Mouse (Mus musculus) adrenal gland, postnatal 36 days (tissue): ENCODE results near the gene AW011738. TPM values are rescaled to one million over a fixed set of nuclear protein-coding genes. Genes with fewer than 3 reads are reported as not detected.

Source experiments
- DNase-seq, 2 experiments: peaks; one replicate each; pipeline ENCODE4 v3.0.0; 2021; ENCODE audit warnings: mixed read lengths in 1 of 2
- long read RNA-seq, 2 experiments: library from polyadenylated mRNA; stranded (forward); transcript quantifications; one replicate each; pipeline ENCODE4 v2.0.0; 2021; ENCODE audit warnings: borderline sequencing depth in 2 of 2
- total RNA-seq, 2 experiments: library from RNA; stranded (reverse); gene quantifications; 2 replicates each; pipeline ENCODE4 v1.2.3; 2021

The AW011738 gene
- 1 to 10 TPM; 3.5 to 6.0 TPM for total RNA-seq
- long read RNA-seq, experiment 1, transcript AW011738-201 (1 exons, 1,848 nt) = major isoform, 6 of 8 reads
- long read RNA-seq, experiment 1, partial matches to known transcripts = 0 of 8 reads
- long read RNA-seq, experiment 1, other reads (novel, unspliced or antisense) = 2 of 8 reads
- long read RNA-seq, experiment 2, partial matches to known transcripts = 0 of 2 reads
- long read RNA-seq, experiment 2, other reads (novel, unspliced or antisense) = 1 of 2 reads

DNA sequence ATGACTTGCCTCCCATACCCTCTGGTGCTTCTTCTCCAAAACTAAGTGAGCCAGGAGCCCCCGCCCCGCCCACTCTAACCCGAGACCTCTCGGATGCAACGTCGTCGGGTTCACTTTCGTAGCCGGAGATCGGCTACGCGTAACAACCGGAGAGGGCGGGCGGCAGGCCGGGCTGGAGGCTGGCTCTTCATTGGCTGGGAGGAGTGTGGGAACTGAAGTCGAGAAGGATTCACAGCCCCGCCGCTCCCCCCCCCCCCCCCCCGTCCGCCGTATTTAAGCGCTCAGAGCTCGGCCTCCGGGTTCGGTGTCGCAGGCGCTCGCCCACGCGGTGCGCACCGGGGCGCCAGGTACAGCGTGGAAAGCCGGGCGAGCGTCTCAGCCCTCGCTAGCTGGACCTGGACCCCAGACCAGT, at the start of gene AW011738:
TSS of gene AW011738 (plus strand) at position 304 of the 412 bp plus-strand sequence.
- DNase-seq = peak; percentile 84 to 89

DNA sequence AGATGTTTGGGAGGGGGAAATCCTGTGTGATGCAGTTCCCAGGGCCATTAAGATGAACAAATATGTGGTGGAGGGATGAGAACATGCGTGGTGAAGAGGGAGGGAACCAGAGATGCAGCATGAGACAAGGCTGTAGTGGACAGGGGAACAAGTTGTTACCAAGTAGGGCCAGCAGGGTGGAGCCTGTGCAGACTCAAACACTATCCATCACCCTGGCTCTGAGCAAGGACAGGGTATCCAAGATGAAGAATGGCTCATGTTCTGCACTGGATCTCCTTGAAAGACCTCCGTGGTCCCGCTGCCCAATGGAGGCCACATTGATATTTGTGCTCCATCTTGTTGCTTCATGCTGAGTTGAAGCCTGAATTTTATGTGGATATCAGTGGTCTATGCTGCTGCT, 48.3 kb upstream of the AW011738 start:
- DNase-seq = no peak

DNA sequence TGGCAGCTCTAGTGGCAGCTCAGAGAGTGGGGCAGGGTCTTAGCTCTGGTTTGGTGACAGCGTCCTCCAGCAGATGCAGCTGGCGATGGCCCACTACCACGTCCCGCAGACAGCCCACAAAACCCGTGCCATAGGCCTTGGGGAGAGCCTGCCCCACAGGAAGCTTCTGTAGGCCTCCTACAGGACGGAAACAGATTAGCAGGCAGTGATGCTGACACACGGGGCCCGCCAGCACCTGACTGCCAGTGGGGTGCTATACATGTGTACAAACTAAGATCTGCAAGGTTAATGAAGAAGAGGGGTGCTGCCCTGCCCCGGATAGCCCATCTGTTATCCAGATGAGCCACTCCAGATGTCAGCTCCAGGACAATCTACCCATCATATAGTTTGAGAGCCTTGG, 36.6 kb upstream of the AW011738 start:
- no peak for DNase-seq

DNA sequence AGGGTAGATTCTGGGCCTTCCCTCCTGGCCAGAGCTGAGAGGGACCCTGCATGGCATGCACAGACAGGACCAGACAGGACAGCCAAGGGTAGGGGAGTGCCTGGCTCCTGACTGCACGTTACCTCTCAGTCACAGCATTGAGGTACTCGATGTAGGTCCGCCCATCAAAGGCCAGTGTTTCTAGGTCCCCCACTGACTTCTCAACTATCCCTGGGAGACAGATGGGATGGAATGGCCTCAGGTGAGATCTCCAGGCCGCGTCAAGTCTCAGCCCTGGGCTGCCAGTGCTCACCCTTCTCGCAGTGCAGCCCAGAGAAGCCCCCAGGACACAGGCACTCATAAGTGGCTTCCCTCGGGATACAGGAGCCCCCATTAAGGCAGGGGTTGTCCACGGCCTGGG, 34.5 kb upstream of the AW011738 start:
- no peak for DNase-seq

DNA sequence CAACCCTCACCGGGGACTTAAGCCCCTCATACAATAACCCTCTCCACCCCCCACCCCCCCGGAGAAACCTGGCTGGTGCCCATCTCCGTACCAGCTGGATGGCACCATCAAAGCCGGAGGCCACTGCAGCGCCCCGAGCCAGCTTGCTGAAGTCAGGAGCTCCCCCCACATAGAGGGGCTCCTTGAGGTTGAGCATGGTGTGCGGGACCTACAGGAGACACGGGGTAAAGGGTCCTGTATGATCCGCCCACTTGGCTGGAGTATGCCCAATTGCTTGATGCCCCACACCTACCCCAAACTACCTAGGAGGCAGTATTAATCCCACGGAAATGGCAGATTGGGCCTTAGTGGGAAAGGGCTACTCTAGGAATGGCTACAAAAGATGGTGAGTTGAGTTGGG, 34.0 kb upstream of the AW011738 start:
- DNase-seq = no peak

DNA sequence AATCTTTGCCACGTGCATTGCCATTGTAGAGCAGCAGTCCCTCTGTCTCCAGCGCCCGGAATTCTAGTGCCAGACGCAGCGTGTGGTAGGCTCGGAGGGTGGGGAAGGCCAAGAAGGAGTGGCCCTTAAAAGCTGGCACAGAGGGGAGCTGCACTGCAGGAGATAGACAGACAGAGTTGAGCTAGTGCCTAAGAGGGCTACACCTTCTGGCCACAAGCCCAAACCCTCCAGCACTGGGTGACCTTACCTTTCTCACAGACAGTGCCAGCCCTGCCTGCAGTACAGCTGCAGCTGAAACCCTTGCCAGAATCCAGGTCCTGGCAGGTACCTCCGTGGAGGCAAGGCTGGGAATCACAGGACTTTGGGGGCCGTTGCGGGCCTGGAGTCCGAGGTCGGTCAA, 31.3 kb upstream of the AW011738 start:
- DNase-seq = no peak

DNA sequence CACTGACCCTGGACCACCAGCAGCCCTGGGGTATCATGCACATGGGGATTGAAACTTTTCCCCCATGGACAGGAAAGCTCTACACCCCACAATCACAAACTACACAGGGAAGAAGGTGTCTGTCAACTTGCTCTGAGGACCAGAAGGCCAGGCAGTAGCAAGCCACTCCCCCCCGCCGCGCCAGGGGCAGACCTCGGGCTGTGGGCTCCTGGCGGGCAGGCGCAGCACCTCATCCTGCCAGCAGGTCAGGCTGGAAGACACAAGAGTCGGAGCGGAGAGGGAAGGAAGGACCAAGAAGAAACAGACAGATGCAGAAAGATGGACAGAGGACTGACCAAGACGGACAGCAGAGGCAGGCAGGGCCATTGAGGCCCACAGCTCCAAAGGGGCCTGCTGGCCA, 25.5 kb upstream of the AW011738 start:
- no peak for DNase-seq

DNA sequence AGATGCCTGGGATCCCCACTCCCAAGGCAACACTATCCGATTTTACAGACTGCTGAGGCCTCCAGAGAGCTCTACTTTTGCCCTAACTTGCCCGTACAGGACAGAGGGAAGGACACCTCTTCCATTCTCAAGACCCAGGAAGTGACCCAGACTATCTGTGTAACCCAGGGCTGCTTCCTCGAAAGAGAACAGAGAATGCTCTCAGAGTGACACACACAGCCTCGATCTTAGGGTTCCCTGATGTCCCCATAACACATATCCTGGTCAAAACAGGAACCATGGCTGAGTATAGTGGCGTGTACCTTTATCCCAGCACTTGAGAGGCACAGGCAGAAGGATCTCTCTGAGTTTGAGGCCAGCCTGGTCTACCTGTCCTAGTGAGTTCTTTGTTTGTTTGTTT, 19.4 kb upstream of the AW011738 start:
- no peak for DNase-seq

DNA sequence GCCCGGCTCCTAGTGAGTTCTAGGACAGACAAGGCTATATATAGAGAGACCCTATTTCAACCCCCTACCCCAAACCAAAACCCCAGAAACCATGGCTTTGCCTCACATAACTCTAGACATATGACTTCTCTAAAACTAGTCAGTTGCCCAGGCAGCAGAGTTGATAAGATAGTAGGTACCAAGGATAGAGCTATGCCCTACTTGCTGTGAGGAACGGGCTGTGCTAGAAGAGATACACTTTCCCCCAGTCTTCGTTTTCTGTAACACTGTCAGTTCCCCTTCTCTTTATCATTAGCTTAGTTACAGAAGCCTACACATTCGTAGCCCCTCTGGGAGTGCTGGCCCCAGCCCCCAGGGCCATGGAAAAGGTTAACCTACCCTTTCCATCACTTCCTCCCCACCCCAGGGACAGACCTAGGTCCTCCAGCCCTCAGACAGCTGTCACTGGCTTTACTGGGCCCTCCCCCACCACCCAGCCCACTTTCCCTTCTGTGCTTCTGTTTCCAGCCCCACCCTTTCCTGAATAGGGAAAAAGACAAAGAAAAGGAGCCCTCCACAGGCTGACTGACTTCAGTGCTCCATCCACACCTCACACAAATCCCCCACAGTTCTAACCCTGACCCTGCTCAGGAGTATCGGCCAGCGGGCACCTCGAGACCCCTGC, 18.7 kb upstream of the AW011738 start:
- no peak for DNase-seq

DNA sequence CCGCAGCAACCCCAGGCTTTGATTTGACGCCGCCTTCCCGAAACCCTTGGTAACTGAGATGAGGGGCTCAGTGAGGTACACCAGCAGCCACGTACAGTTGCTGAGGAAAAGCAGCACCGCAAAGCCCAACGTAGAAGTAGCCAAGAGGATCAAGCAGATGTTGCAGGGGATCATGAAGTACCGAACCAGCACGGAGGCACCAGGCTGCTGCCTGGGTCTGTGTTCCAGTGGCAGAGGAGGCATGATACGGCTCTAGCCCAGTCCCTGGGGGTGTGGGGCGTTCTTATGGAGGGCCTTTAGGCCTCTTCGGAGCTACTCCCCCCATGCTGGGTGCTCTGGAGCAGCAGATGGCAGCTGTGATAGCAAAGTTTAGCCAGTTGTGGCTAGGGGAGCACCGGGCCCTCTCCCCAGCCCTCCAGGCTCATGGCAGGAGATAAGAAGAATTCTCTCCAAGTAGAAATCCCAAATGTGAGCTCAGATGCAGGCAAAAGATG, 17.6 kb upstream of the AW011738 start:
- no peak for DNase-seq

DNA sequence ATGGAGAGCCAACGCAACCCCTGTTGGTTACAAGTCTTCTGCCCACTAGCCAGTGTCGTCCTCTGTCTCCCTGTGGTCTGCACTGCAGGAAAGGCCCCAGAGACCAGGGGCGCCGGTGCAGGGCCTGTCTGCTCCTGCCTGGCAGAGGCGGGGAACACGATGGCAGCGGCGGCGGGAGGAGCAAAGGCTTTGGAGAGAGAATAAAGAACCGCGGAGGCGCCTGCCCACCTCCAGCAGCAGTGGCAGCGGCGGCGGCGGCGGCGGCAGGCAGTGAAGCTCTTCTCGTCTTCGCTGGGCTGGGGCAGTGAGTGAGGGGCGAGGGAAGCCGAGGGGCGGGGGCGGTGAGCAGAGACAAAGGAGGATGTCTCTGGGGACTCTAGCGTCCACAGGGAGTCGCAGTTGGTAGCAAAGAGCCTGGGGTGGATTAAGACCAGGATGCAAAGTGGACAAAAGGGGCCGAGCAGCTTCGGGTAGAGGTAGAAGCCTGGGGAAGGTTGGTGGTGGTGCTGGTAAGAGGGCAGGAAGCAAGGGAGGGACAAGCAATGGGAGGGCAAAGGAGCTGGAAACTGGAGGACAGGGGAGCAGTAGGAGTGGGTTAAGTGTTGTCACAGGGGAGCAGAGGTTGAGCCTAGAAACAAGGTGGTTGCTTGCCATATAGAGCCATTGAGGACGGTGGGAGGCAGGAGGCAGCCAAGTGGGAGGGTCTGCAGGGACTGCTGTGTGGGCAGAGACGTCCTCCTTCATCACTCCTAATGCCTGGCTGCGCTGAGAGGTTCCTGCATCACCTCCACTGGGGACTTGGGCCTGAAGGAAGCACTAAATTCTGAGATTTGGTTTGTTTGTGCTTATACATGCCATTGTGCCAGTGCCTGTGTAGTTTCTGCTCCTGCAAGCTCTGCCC, 16.9 kb upstream of the AW011738 start:
- peak; percentile 8 to 43 for DNase-seq

DNA sequence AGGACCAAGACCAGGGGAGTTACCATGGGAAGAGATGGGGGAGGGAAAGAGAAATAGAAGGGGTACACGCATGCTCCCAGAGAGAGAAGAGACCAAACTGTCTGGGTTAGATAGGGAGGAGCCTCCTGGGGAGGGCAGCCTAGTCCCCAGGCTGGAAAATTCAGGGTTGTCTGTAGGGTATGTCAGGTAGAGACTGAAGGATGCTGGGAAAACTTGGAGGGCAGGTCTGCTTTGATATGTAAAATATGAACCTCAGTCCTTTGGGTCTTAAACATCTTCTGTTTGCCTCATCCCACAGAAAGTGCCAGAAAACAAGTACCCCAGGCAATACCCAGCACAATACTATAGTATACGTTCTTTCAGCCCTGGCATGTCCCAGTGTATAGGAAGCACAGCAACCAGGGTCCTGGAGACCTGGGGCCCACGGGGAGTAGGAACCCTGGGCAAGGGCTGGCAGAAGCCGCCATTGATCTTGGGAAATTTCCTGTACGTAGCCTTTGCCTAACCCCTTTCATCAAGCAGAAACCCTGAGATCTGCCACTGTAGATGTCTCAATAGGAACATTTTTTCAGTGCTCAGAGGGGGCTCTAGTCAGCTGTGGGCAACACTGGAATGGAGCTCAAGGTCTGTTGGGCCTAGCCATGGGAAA, 14.8 kb upstream of the AW011738 start:
- DNase-seq = no peak

DNA sequence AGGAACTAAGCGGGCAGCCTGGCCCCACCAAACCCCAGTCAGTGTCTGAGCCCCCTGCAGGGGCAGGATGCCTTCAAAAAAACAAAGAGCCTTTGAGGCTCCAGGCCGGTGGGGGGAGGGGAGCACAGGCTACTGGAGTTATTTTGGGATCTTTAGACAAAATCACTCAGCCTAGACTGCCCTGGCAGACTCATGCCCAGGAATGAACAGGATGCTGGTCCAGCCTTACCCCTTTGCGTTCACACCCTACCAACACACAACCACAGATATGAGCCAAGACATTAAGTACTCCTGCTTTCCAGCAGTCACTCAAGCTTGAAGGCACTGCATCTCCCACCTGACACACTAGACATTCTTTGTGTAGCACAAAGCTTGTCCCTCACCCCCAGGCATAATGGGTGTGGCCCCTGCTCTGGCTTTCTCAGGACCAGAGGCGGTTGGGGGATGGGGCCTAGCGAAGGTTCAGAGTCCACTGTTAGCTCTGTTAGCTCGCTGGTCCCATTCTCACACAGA, 14.2 kb upstream of the AW011738 start:
- no peak for DNase-seq

DNA sequence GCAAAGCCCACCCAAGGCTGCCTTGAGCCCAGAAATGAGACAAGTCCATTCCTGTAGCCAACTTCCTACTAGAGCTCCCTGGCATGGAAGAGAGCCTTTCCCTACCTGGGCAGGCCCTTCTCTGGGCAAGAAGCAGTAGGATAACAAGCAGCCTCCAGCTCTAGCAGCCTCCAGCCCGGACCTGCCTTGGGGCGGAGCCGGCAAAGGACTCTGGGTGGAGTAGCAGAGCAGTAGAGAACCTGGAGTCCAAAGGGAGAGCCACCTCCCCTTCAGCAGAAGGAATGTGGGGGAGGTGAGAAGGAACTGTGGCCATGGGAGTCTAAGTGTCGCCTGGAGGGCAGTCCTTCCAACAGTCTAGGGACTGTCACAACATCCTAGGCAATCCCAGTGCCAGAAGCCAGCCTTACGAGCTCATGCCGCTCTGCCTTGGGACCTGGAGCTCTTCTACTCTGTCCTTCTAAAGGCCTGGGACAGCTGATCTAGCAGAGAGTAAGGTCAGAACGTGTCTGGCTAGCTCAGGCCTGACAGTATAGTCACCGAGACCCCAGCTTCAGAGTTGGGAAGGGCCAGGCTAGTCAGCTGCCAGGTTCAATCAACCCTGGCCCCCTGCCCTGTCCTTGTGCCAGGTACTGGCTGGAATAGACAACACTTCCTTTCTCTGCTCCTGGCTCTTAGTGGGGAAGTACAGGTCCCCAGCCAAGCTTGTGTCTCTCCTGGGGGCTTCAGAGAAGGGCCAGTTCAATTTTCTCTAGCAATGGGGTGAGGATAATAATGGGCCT, 10.5 kb upstream of the AW011738 start:
- DNase-seq = peak in 1 of 2 experiments; percentile 18

DNA sequence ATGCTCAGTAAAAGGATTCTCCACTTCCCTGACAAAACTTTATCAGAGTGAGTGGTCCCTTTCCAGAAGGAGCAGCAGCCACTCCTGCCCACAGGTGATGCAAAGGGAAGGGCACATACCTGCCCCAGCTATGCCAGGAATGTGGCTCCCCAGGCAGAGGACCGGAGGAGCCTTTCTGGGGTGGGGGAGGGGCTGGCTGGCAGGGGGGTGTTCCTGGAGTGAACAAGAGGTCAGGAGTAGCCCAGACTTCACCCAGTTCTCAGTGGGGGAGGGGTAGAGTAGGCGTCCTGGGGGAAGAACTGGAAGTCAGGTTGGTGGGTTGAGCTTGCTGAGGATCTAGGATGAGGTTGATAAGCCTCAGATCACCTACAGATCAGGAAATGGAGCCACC, 9.9 kb upstream of the AW011738 start:
- DNase-seq = no peak

DNA sequence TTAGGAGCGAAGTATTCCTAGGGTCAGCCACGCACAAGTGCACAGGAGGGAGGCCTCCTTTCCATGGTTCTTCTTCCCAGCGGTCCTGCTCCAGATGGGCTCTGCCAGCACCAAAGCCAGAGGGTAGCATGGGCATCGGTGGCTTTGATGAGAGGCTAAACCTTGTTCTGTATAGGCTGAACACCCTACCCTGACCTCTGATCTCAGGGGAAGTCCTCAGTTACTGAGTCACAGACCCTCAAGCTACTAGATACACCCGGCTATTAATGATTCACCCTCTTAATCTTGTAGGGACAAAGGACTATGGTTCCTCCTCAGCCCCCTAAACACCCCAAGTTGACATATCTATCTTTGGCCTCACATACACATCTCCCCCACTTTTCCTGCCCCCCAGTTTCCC, 9.2 kb upstream of the AW011738 start:
- DNase-seq = no peak

DNA sequence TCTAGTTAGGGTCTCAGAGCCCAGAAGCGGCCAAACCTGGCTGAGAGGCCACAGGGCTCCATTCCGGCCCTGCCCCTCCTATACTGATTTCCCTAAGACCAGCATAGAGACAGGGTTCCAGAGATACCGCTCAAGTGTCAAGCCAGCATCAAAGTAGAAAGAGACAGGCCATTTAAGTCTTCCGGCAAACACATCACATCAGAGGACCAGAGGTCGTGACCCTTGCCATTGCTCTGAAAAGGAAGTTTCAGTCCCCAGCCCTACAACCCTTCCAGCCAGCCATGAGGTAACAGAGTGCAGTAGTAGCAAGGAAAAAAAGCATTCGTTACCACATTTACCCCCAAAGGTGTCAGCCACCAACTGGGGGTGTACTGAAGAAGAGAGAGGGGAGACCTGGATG, 8.8 kb upstream of the AW011738 start:
- no peak for DNase-seq

DNA sequence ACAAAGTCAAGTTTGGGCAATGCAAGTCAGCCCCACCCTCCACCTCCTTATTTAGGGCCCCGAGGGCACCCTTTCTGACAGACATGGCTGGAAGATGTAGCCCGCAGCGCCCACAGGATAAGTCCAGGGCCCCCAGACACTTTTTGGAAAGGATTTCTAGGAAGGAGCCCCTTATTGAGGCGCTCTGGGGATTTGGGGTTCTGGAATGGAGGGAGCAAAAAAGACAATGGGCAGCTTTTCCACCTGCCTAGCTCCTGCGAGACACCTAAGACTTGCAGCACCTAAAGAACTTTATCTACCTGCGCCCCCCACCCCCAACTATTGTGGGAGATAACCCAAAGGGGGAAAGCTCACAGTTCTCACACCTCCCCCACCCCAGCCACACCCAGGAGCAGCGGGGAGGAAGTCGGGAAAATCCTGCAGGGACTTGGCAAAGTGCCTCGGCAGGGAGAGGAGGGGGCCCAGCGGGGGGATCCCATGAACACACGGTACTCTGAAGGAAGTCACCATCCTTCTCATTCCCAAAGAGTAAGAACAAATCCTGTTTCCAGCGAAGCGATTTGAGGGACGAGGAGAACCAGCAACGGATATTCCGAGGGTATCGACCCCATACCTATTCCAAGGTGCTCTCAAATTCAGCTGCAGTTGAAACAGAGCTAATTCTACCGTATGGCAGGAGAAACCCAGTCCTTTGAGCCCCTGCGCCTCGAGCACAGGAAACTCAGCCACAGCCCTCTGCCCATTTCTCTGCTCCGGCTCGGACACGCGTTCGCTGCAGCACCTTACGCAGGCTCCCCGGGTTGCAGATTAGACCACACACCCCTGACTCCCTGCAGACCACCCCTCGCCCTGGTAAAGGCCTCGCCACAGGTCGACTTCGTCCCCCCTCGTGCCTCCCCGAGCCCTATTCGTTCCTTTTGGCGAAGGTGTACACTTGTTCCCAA, 6.9 kb upstream of the AW011738 start:
- peak; percentile 49 to 68 for DNase-seq

DNA sequence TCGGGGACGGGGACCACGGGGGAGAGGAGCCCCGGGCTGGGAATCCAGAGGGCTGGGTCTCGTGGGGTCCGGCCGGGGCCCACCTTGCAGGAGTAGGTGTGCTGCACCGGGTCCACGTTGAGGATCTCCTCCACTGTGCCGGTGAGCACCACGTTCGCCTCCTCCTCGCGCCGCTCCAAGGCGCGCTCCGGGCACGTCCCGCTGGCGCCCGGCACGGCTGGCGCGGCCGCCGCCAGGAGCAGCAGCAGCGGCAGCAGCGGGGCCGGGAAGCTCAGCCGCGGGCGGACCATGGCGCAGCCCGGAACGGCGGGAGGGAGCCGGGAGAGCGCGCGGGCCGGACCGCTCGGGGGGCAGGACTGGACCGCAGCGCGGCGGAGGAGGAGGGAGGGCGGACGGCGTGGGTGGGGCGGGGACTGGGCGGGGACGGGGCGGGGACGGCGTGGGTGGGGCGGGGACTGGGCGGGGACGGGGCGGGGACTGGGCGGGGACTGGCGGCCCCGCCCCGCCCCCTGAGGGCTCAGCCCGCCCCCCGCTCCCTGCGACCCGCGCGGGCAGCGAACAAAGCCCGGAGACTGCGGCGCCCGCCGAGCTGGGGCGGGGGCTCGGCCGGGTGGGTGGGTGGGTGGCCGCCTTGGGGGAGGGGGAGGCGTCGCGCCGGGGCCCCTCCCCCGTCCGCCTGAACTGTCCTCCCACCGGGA, 5.8 kb upstream of the AW011738 start, which contains the start of gene Agrn:
TSS of gene Agrn (minus strand) at position 358 of the 698 bp plus-strand sequence.
- peak; percentile 84 to 88 for DNase-seq
